Mouse (Mus musculus) neural tube, embryonic 13.5 days (tissue): ENCODE results near the gene Tbc1d32. TPM values are rescaled to one million over a fixed set of nuclear protein-coding genes. Genes with fewer than 3 reads are reported as not detected.

ENCODE experiments used
- ATAC-seq: fragments of 200-750 bp; cut with Nextera tagmentation; 2 replicates; pipeline ENCODE4 v1.8.0; 2017; ENCODE audit warnings: low read depth, mild to moderate bottlenecking, moderate TSS enrichment, moderate library complexity
- H3K27ac ChIP-seq: fragments of 300-500 bp; sonication (generic); replicated peaks from 2 replicates; pipeline ENCODE4 v1.5.1; 2015; ENCODE audit warnings: moderate library complexity, mild to moderate bottlenecking, inconsistent platforms
- H3K27me3 ChIP-seq: fragments of 300-500 bp; sonication (generic); 2 replicates; pipeline ENCODE4 v1.6.1; 2015; ENCODE audit warnings: mild to moderate bottlenecking, inconsistent platforms
- H3K36me3 ChIP-seq: fragments of 300-500 bp; sonication (generic); 2 replicates; pipeline ENCODE4 v1.6.1; 2015; ENCODE audit warnings: mild to moderate bottlenecking, inconsistent platforms
- H3K4me1 ChIP-seq: fragments of 300-500 bp; sonication (generic); replicated peaks from 2 replicates; pipeline ENCODE4 v1.6.1; 2015; ENCODE audit warnings: inconsistent platforms
- H3K4me2 ChIP-seq: fragments of 300-500 bp; sonication (generic); 2 replicates; pipeline ENCODE4 v1.6.1; 2015; ENCODE audit warnings: inconsistent platforms, mild to moderate bottlenecking, moderate library complexity
- H3K4me3 ChIP-seq: fragments of 300-500 bp; sonication (generic); 2 replicates; pipeline ENCODE4 v1.5.1; 2015; ENCODE audit warnings: mild to moderate bottlenecking, inconsistent platforms
- H3K9ac ChIP-seq: fragments of 300-500 bp; sonication (generic); 2 replicates; pipeline ENCODE4 v1.6.1; 2015; ENCODE audit warnings: moderate library complexity, mild to moderate bottlenecking, inconsistent platforms
- H3K9me3 ChIP-seq: fragments of 300-500 bp; sonication (generic); 2 replicates; pipeline ENCODE4 v1.6.1; 2016; ENCODE audit warnings: inconsistent platforms
- WGBS: fragments of 180-500 bp; shearing (Covaris S2); methylation state at CpG from one replicate; pipeline ENCODE4 v1.1.7; 2015; 5-methylcytosine and 5-hydroxymethylcytosine counted together
- polyA plus RNA-seq: library from polyadenylated mRNA; unstranded; fragments of >200 nt; fragmentation: Nextera tagmentation; extraction: Ambion mirVana; gene quantifications from 2 replicates; pipeline ENCODE4 v1.2.1, GENCODE M21; 2015

Gene Tbc1d32
- polyA plus RNA-seq, 1 experiment from 2014 or later = 2.3 TPM

DNA sequence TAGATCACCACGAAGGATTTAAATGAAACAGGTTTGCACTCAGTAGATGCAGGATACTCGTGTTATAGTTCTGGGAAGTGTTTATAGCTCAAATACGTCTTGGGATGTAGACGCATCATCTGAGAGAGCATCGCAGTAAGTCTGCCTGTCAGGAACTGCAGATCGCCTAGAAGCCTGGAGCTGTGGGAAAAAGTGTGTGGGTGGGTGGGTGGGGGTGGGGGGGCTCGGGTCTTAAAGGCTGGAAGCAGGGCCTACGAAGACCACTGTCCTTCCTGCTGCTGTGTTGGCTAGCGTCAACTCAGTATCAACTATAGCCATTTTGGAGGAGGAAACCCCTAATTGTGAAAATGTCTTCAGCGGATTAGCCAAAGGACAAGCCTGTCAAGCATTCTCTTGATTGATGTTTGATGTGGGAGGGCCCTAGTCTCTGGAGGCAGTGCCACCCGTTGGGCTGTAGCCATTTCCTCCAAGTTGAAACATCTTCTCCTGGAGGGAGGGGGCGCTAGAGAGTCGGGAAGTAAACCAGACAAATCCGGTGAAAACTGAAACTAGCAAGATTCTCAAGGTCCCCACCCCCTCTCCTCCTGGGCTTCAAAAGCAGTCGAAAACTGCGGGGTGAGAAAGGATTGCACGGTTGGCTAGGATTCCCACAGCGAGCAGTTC lies 122.0 kb downstream of the Tbc1d32 start, which contains the start of gene Msl3l2:
Msl3l2 (plus strand) TSS at position 585 of the 663 bp plus-strand sequence.
- no peak within 1 kb of the TSS for H3K27ac ChIP-seq
- peak within 1 kb of the TSS; percentile 31; the same call in 1 of the 2 replicates for H3K9ac ChIP-seq
- ATAC-seq = peak; percentile 72
- H3K27me3 ChIP-seq = no peaks in the 10 kb centered on the region
- WGBS = 29% methylated on average over 18 of the region's 18 CpGs
- peak within 1 kb of the TSS; percentile 23 for H3K4me3 ChIP-seq
- no peaks in the 10 kb centered on the region for H3K36me3 ChIP-seq
- H3K4me1 ChIP-seq = peaks cover 5% of the 10 kb centered on the region; the same call in 1 of the 2 replicates
- peak within 1 kb of the TSS; percentile 38 for H3K4me2 ChIP-seq
- H3K9me3 ChIP-seq = no peaks in the 10 kb centered on the region

DNA sequence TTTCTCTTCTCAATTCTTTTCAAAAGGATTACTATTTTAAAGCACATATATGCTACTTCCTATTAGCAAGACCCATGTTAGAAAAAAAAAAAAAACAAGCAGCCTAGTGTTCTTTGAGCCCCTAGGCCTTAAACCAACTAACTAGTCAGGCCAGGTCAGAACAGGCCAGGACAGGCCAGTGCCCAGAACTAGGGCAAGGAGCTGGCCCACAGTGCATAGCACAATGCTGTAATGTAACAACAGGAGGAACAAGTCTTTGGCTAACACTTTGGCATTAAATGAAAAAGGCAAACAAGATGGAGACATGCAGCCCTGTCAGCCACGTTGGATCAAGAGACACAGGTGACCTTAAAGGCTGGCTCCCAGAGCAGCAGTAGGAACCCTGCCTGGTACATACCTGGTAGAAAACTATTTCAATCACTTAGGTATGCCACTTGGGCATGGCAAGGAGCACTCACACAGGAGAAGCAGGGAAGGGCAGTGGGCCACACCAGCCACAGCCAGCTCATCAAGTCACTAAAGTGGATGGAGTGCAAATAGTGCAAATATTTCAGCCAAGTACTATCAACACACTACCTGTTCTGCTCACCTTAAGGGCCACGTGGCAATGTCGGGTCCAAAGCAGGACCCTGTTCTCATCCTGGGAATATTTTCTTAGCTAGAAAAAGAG lies 128.7 kb downstream of the Tbc1d32 start:
- WGBS = 89% methylated on average over 3 of the region's 3 CpGs
- no peak overlapping the region for H3K4me3 ChIP-seq
- no peak overlapping the region for H3K27ac ChIP-seq
- H3K9me3 ChIP-seq = no peaks in the 10 kb centered on the region
- no peak overlapping the region for H3K9ac ChIP-seq
- no peaks in the 10 kb centered on the region for H3K36me3 ChIP-seq
- no peak for ATAC-seq
- H3K27me3 ChIP-seq = no peaks in the 10 kb centered on the region
- 0 out of 2 replicates have a peak, but pooled peaks cover under 1% of the 10 kb centered on the region for H3K4me1 ChIP-seq
- H3K4me2 ChIP-seq = no peak overlapping the region

DNA sequence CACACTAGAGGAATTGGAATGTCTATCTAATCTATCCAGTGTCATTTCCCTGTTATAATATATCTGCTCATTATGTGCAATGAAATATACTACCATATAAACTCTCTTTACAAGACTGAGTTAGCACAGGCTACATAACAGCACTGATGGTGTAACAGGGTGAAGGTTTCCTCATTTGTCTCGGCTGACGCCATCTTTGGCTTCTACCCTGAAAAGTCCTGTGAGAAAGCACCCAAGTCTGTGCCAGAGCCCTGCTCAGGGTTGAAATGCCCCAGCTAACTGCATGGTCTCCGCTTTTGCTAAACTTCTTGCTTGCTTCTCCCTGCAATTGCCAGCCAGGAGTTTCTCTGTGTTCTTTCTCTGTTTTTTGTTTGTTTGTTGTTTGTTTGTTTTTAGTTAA lies 129.4 kb downstream of the Tbc1d32 start:
- H3K27me3 ChIP-seq = no peaks in the 10 kb centered on the region
- H3K4me2 ChIP-seq = no peak overlapping the region
- no peak overlapping the region for H3K9ac ChIP-seq
- H3K9me3 ChIP-seq = no peaks in the 10 kb centered on the region
- H3K4me1 ChIP-seq = 0 out of 2 replicates have a peak, but pooled peaks cover 3% of the 10 kb centered on the region
- no peaks in the 10 kb centered on the region for H3K36me3 ChIP-seq
- 87% methylated on average over 3 of the region's 3 CpGs for WGBS
- H3K4me3 ChIP-seq = no peak overlapping the region
- H3K27ac ChIP-seq = no peak overlapping the region
- ATAC-seq = no peak

DNA sequence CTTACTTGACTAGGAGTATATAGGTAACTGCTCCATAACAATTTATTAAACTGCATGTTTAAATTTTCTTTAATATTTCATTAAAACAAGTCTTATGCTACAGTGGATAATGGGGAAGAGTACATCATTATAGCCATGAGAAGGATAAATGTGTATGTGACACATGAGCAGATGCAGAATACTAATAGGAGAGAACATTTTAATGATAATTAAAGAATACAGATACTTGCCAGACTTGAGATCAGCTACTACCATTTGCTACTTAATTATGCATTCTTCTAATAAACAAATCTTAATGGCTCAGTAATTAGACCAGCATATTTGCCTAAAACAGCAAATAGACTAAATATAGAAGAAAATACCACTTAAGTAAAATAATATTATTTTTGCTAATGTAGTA lies 131.7 kb downstream of the Tbc1d32 start:
- Histone ChIP-seq H3K4me3 (no peak overlapping the region), H3K9me3 (no peaks in the 10 kb centered on the region), H3K4me1 (0 out of 2 replicates have a peak, but pooled peaks cover 3% of the 10 kb centered on the region), H3K9ac (no peak overlapping the region), H3K27ac (no peak overlapping the region), H3K4me2 (no peak overlapping the region), H3K27me3 (no peaks in the 10 kb centered on the region), H3K36me3 (no peaks in the 10 kb centered on the region)
- no peak for ATAC-seq

DNA sequence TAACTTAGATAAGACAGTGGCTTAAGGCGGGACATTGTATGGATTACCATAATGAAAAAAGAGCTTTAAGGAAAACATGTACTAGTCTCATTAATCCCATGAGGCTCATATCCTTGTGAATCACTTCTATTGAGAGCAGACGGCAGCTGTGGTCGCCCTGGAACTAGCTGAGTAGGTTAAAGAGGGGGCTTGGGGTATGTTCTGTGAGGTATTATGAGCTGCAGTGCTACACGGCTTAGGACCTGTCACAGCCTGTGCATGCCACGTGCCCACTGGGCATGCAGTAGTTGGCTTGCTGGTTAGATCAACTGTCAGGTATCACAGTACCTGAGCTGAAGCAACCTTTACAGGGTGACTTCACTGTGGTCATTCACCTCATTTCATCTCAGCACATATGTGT lies 133.9 kb downstream of the Tbc1d32 start:
- H3K27ac ChIP-seq = no peak overlapping the region
- H3K9me3 ChIP-seq = no peaks in the 10 kb centered on the region
- ATAC-seq = peak; percentile 50; the same call in 1 of the 2 replicates
- WGBS = 48% methylated on average over 5 of the region's 5 CpGs
- H3K27me3 ChIP-seq = no peaks in the 10 kb centered on the region
- 0 out of 2 replicates have a peak, but pooled peaks cover 3% of the 10 kb centered on the region for H3K4me1 ChIP-seq
- no peak overlapping the region for H3K4me3 ChIP-seq
- no peak overlapping the region for H3K4me2 ChIP-seq
- no peak overlapping the region for H3K9ac ChIP-seq
- H3K36me3 ChIP-seq = no peaks in the 10 kb centered on the region

DNA sequence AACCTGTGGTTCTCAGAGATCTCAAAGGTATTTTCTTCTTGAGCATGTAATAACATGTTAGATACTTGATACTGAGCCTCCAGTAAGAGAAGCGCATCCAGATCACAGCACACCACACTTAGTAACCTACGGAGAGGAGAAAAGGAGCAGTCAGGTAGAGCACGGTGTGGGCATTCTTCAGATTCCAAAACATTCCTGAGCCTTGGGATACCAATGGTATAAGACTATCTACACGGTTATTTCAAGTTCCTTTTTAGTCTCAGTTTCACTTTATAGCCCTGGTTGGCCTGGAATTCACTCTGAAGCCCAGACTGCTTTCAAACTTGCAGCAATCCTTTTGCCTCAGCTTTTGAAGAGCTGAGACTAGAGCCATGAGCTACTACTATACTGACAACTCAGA lies 138.8 kb downstream of the Tbc1d32 start:
- 0 out of 2 replicates have a peak, but pooled peaks cover 2% of the 10 kb centered on the region for H3K4me1 ChIP-seq
- no peak overlapping the region for H3K27ac ChIP-seq
- H3K4me2 ChIP-seq = no peak overlapping the region
- H3K9me3 ChIP-seq = no peaks in the 10 kb centered on the region
- no peaks in the 10 kb centered on the region for H3K36me3 ChIP-seq
- no peak overlapping the region for H3K4me3 ChIP-seq
- ATAC-seq = no peak
- WGBS = 83% methylated on average over 4 of the region's 4 CpGs
- no peaks in the 10 kb centered on the region for H3K27me3 ChIP-seq
- H3K9ac ChIP-seq = no peak overlapping the region

DNA sequence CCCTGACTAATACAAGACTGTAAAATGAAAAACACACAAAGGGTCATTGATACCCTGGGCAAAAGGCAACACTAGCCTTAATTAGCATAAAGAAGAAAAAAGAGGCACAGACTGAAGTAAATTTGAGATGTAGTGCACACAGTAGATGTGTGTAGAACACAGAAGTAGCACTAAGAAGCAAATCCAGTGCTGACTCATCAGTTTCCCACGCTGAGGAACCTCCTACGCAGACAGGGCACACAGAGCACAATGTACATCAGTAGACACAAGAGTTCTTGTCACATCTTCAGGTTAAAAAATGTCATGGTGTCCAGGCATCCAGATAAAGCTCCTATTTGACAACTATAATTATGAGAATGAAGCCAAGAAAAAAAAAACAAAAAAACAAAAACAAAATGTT lies 165.7 kb downstream of the Tbc1d32 start:
- H3K4me2 ChIP-seq = no peak overlapping the region
- H3K4me1 ChIP-seq = peaks cover 9% of the 10 kb centered on the region; the same call in 1 of the 2 replicates
- no peaks in the 10 kb centered on the region for H3K36me3 ChIP-seq
- H3K9ac ChIP-seq = no peak overlapping the region
- H3K27me3 ChIP-seq = no peaks in the 10 kb centered on the region
- no peak overlapping the region for H3K4me3 ChIP-seq
- H3K9me3 ChIP-seq = no peaks in the 10 kb centered on the region
- no peak for ATAC-seq
- WGBS = 80% methylated on average over 2 of the region's 2 CpGs
- H3K27ac ChIP-seq = no peak overlapping the region

DNA sequence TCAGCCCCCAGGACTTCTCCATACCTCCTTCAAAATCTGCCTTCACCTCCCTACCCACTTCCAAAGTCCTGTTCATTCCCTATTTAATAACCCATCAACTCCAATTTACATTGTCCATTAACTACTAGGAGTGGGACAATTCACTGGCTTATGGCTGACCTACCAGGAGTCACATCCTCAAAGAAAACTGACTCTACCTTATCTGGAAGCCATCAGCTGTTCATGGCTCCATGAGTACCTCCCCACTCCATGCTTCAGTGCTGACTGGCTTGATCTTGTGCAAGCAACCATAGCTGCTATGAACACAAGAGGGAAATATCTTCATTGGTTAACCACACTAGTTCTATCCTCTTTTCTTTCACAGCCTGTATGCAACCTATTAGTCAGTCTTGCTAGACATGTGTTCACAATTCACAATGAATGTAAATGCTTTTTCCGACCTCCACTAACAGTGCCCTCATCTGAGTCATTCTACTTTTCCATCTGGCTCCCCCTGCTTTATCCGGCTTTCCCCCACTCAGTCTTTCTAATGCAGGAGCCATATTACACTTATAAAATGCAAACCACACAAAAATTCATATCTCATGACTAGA lies 167.2 kb downstream of the Tbc1d32 start:
- no peak for ATAC-seq
- Histone ChIP-seq H3K36me3 (no peaks in the 10 kb centered on the region), H3K27ac (no peak overlapping the region), H3K27me3 (no peaks in the 10 kb centered on the region), H3K4me1 (peaks cover 9% of the 10 kb centered on the region; the same call in 1 of the 2 replicates), H3K4me2 (no peak overlapping the region), H3K9me3 (no peaks in the 10 kb centered on the region), H3K4me3 (no peak overlapping the region), H3K9ac (no peak overlapping the region)
- WGBS = 87% methylated on average over 2 of the region's 2 CpGs

DNA sequence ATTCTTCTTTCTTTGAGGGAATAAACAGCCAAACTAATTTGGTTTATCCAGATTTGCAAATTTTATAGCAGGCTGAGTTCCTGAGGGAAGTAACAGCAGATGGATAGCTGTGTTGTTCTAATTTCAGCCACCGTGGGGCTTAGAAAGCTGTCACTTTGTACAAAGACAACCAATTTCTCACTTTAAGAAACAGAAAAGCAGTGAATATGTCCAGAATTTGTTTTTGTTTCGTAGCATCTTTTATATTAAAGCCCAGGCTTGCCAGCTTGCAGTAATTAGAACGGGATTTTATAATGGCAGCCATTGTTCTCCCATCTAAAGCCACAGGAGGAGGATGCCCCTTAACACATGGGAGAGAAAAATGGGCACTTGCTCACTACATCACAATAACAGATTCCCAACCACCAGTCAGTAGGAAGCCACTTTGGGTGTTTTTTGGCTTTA lies 169.5 kb downstream of the Tbc1d32 start:
- WGBS = 21% methylated on average over 3 of the region's 3 CpGs
- Histone ChIP-seq H3K36me3 (no peaks in the 10 kb centered on the region), H3K4me1 (peaks cover 9% of the 10 kb centered on the region; the same call in 1 of the 2 replicates), H3K4me3 (no peak overlapping the region), H3K9me3 (no peaks in the 10 kb centered on the region), H3K9ac (no peak overlapping the region), H3K27ac (peak overlapping the region; percentile 57), H3K4me2 (no peak overlapping the region), H3K27me3 (no peaks in the 10 kb centered on the region)
- no peak for ATAC-seq

DNA sequence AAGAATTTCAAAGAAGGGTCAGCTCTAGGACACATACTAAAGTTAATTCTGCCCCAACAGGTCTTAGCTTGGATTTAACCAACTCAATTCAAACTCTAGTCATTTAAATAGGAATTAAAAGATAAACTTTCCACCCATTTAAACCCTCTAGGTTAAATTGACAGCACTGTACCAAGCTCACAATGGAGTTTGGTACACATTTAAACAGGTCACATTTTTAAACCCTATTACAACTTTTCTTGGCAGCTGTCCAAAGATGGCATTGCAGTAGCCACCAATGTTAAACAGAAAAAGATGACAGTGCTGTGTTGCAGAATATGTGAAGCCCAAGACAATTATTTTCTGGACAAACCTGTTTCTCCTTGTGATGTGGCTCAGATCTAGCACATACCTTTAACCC lies 203.1 kb downstream of the Tbc1d32 start:
- no peak for ATAC-seq
- Histone ChIP-seq H3K36me3 (no peaks in the 10 kb centered on the region), H3K27ac (no peak overlapping the region), H3K4me3 (no peak overlapping the region), H3K9ac (no peak overlapping the region), H3K27me3 (no peaks in the 10 kb centered on the region), H3K4me1 (no peaks in the 10 kb centered on the region), H3K4me2 (no peak overlapping the region), H3K9me3 (no peaks in the 10 kb centered on the region)

DNA sequence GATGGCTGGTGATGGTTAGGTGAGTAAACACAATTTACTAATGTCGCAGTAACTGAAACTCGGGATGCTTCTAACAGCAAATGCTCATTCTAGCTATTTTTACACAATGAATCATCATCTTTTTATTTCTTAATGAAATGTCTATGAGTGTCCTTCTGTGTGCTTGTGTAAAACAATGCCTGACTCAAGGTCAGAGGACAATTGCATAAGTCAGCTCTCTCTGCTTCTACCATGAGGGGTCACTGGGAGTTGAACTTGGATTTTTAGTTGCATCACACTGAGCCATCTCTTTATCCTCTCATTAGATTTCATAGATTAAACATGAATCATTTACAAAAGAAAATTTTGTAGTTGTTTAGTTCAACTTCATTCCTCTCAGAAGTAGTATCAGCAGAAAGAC lies 203.9 kb downstream of the Tbc1d32 start:
- ATAC-seq = no peak
- H3K4me1 ChIP-seq = no peaks in the 10 kb centered on the region
- no peak overlapping the region for H3K4me2 ChIP-seq
- WGBS = 97% methylated on average over 2 of the region's 2 CpGs
- no peak overlapping the region for H3K4me3 ChIP-seq
- H3K27me3 ChIP-seq = no peaks in the 10 kb centered on the region
- H3K9ac ChIP-seq = no peak overlapping the region
- H3K27ac ChIP-seq = no peak overlapping the region
- no peaks in the 10 kb centered on the region for H3K36me3 ChIP-seq
- H3K9me3 ChIP-seq = no peaks in the 10 kb centered on the region

DNA sequence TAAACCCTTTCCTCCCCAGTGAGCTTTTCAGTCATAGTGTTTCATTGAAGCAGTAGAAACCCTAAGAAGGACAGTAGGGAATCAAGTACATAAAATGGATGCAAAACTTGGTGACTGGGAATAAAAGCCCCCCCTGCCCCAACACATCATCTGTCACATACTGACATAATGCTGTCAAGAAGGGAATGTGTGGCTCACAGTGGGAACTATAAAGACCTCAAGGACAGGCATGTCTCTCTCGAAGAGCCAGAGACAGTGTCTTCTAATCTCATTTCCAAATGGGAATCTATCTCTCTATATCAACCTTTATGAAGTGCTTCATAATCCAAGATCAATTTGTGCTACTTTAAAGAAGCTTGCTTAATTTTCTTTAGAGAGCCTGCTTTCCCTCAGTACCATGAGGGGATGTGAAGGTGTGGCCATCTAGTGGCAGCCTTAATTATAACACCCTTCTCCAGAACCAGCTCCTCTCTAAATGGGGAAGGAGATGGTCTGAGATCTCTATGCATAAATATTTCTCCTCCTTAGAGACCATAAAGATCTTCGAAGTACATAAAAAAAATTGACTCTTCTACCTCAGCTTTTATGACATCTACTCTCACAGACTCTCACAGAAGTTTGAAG lies 248.5 kb downstream of the Tbc1d32 start:
- H3K9ac ChIP-seq = no peak overlapping the region
- WGBS = 32% methylated on average over 2 of the region's 2 CpGs

More for the DNA sequence above, 248.5 kb downstream of the Tbc1d32 start:
- no peaks in the 10 kb centered on the region for H3K4me1 ChIP-seq
- H3K27ac ChIP-seq = no peak overlapping the region
- ATAC-seq = peak; percentile 79
- no peaks in the 10 kb centered on the region for H3K36me3 ChIP-seq
- H3K4me3 ChIP-seq = no peak overlapping the region
- H3K27me3 ChIP-seq = no peaks in the 10 kb centered on the region
- H3K4me2 ChIP-seq = no peak overlapping the region
- H3K9me3 ChIP-seq = no peaks in the 10 kb centered on the region
